Mouse (Mus musculus) kidney, adult 2 months (tissue): ENCODE results near the gene Tmem63b.

Source experiments
- CTCF ChIP-seq: fragments of 200-500 bp; conservative IDR thresholded peaks from 2 replicates; pipeline ENCODE4 v1.5.1; 2011; ENCODE audit warnings: low read depth, mild to moderate bottlenecking, control low read depth, low read length, moderate library complexity, mixed read lengths; ENCODE audit not compliant: insufficient read depth, insufficient read length
- POLR2A ChIP-seq: fragments of 200-500 bp; IDR thresholded peaks from one replicate; pipeline ENCODE4 v1.6.1; 2011; ENCODE audit warnings: low read depth, low read length, control low read depth

- TF ChIP-seq POLR2A, result no peak
- peak; percentile 70 for TF ChIP-seq CTCF
Observed at GRCm38 (mm10) chr17:45678106-45678505, 8.6 kb downstream of the Tmem63b start.
